Mouse (Mus musculus): ENCODE results near the gene Lmtk3.

- TF ChIP-seq CTCF (IDR thresholded peaks at IDR 0.05; ENCODE audit: low read depth) (no peak), EP300 (IDR thresholded peaks at IDR 0.05; ENCODE audit: low read depth) (no peak)
These were observed 24.9 kb downstream of the Lmtk3 start for GRCm38 (mm10) chr7:45808471-45808870.
